Mouse (Mus musculus) gastrocnemius, adult 2 months (tissue): ENCODE data around the gene Sntn. TPM values are rescaled to one million over a fixed set of nuclear protein-coding genes. Genes with fewer than 3 reads are reported as not detected.

ENCODE experiments used
- DNase-seq: peaks from one replicate; pipeline ENCODE4 v3.0.0; 2022
- H3K27ac ChIP-seq: fragments of 200-600 bp; 2 replicates; pipeline ENCODE4 v1.8.1; 2022; ENCODE audit warnings: mild to moderate bottlenecking
- H3K4me3 ChIP-seq: fragments of 200-600 bp; 2 replicates; pipeline ENCODE4 v1.8.1; 2022; ENCODE audit warnings: mild to moderate bottlenecking, moderate library complexity
- CTCF ChIP-seq: fragments of 200-600 bp; IDR thresholded peaks from 2 replicates; pipeline ENCODE4 v1.8.1; 2022; ENCODE audit warnings: antibody characterized with exemption, mild to moderate bottlenecking, moderate library complexity
- intact Hi-C: fragments of 180-260 bp; cut with DNase I; formaldehyde crosslinking; loops from one replicate; pipeline ENCODE4 v1.15.1; 2025
- long read RNA-seq, 2 experiments: library from polyadenylated mRNA; stranded (forward); transcript quantifications; one replicate each; pipeline ENCODE4 v2.0.0; 2021
- total RNA-seq, 2 experiments: library from RNA; stranded (reverse); gene quantifications; 2 replicates each; pipeline ENCODE4 v1.2.3; 2021

Gene Sntn
- total RNA-seq = not detected
- long read RNA-seq, experiment 1 = 0 reads
- long read RNA-seq, experiment 2 = 0 reads

GRCm38 (mm10) chr14:13670576-13670975, at the start of gene Sntn:
Sntn (plus strand) TSS chr14:13670876.
- intact Hi-C loops = no loop called here
- no peak for DNase-seq
- TF ChIP-seq CTCF = no peak
- Histone ChIP-seq H3K27ac (no peak within 1 kb of the TSS), H3K4me3 (no peak within 1 kb of the TSS)

DNA sequence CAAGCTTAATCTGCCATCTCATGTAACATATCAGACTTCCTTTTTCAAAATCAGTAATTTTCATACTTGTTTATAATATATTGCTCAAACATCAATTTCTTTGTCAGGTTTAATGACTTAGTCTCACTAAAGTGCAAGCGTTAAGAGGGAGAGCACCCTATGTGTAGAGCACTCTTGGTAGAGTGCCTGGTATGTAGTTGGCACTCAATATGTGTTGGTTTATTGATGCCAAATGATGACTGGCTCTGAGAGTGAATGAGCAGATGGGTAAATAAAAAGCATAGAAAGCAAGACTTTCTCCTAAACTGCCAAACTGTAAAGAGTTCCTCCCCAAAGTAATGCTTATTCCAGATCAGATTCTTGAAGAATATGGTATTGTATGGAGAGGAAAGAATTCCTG, 20.8 kb upstream of the Sntn start:
- Histone ChIP-seq H3K4me3 (no peak overlapping the region), H3K27ac (no peak overlapping the region)
- intact Hi-C loops = no loop called here
- TF ChIP-seq CTCF = no peak
- no peak for DNase-seq

DNA sequence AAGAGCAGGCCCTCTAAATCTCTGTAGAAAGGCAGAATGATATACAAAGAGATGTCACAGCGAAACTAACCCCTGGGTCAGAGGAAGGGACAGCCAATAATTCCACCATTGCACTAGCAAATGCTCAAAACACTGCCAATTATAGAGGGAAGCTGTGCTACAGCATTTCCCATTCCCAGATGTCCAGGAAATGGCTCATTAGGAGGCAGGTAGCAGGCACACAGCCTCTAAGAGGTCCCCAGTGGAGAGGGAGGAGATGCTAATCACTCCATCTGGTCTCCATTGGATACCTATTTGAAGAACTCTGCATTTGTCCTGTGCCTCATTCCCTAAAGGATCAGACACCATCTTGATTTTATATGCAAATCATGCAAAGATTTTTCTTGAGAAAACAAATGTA, 19.6 kb upstream of the Sntn start:
- DNase-seq = no peak
- Histone ChIP-seq H3K4me3 (no peak overlapping the region), H3K27ac (no peak overlapping the region)
- intact Hi-C loops = no loop called here
- no peak for TF ChIP-seq CTCF

- H3K4me3 ChIP-seq = no peak overlapping the region
- no peak overlapping the region for H3K27ac ChIP-seq
- DNase-seq = no peak
- intact Hi-C loops = no loop called here
- no peak for TF ChIP-seq CTCF
Observed at GRCm38 (mm10) chr14:13651541-13652298, 19.0 kb upstream of the Sntn start.

- Histone ChIP-seq H3K4me3 (no peak overlapping the region), H3K27ac (no peak overlapping the region)
- no peak for TF ChIP-seq CTCF
- intact Hi-C loops = no loop called here
- no peak for DNase-seq
Observed at GRCm38 (mm10) chr14:13686716-13687115, 16.0 kb downstream of the Sntn start.

DNA sequence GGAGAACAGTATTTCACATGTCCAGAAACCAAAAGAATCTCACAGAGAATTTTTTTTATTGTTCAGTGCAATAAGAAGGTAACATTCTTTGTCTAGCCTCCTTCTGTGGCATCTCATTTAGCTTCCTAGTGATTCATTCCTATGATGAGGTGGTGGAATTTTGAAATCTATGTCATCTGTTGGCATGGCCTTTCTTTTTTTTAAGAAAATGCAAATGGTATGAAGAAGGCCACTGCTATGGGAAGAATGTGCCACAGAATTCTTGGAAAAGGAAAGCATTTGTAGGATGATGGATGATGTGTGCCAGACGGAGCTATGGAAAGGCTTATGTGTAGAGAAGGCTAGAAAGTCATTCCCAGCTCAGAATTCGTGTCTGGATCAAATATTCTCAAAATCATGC, 19.8 kb downstream of the Sntn start:
- no peak overlapping the region for H3K4me3 ChIP-seq
- no peak for DNase-seq

GRCm38 (mm10) chr14:13732263-13732662, 61.6 kb downstream of the Sntn start:
- no peak overlapping the region for H3K4me3 ChIP-seq
- intact Hi-C loops = no loop called here
- no peak for TF ChIP-seq CTCF
- no peak for DNase-seq
- no peak overlapping the region for H3K27ac ChIP-seq

More for the DNA sequence above, 19.8 kb downstream of the Sntn start:
- no peak overlapping the region for H3K27ac ChIP-seq
- TF ChIP-seq CTCF = no peak
- intact Hi-C loops = no loop called here

Other genes with a start within 250 kb of the Sntn start
- gene Gm281, start 243.6 kb downstream of the Sntn start, total RNA-seq = not detected